Mouse (Mus musculus): ENCODE measurements around the gene Sf3a2.

DNA sequence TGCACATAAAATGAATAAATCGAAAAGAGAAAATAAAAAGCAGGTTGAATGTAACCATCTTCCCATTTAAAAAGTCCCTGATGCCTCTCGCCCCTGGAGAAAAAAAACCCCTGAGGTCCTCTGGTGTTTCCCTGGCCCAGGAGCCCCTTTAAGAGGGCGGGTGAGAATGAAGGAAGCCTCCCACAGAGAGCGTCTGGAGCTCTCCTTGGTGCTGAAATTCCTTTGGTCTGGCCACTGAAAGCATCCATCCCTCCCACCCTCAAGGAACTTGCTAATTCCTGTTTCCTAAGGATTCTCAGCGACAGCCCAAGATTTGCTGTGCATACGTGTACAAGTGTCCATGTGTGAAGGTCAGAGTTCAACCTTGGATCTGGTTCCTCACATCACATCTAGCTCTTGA is 49.4 kb upstream of the Sf3a2 start:
- TF ChIP-seq POLR2A (IDR thresholded peaks at IDR 0.05; ENCODE audit: borderline replicate concordance, low read depth, low read length) = no peak
- no peak for TF ChIP-seq CTCF (IDR thresholded peaks at IDR 0.05; ENCODE audit: low read depth, low read length)

Measured in bone marrow macrophage, adult 2 months (primary cell).